Mouse (Mus musculus) hindbrain, embryonic 10.5 days (tissue): ENCODE data around the gene Atp6v1d. TPM values are rescaled to one million over a fixed set of nuclear protein-coding genes. Genes with fewer than 3 reads are reported as not detected.
A peak's percentile ranks its signal among the peaks of the same experiment; 100 is the strongest.

Source experiments
- DNase-seq: peaks from one replicate; pipeline ENCODE4 v3.0.0-alpha.2; 2017; ENCODE audit warnings: low spot score
- H3K27ac ChIP-seq: fragments of 300-500 bp; sonication (generic); 2 replicates; pipeline ENCODE4 v1.5.1; 2016; ENCODE audit warnings: mild to moderate bottlenecking, moderate library complexity
- H3K27me3 ChIP-seq: fragments of 300-500 bp; sonication (generic); 2 replicates; pipeline ENCODE4 v1.6.1; 2016; ENCODE audit warnings: mild to moderate bottlenecking; ENCODE audit not compliant: poor library complexity, insufficient read depth, severe bottlenecking
- H3K36me3 ChIP-seq: fragments of 300-500 bp; sonication (generic); 2 replicates; pipeline ENCODE4 v1.6.1; 2016; ENCODE audit warnings: mild to moderate bottlenecking, moderate library complexity
- H3K4me1 ChIP-seq: fragments of 300-500 bp; sonication (generic); replicated peaks from 2 replicates; pipeline ENCODE4 v1.6.1; 2016; ENCODE audit warnings: mild to moderate bottlenecking
- H3K4me3 ChIP-seq: fragments of 300-500 bp; sonication (generic); 2 replicates; pipeline ENCODE4 v1.5.1; 2016; ENCODE audit warnings: mild to moderate bottlenecking, moderate library complexity
- H3K9me3 ChIP-seq: fragments of 300-500 bp; sonication (generic); 2 replicates; pipeline ENCODE4 v1.6.1; 2016; ENCODE audit warnings: mild to moderate bottlenecking, moderate library complexity
- WGBS: fragments of 180-500 bp; shearing (Covaris S2); methylation state at CpG from one replicate; pipeline ENCODE4 v1.1.7; 2016; 5-methylcytosine and 5-hydroxymethylcytosine counted together
- polyA plus RNA-seq: library from polyadenylated mRNA; unstranded; fragments of >200 nt; fragmentation: Nextera tagmentation; extraction: Ambion mirVana; gene quantifications from 2 replicates; pipeline ENCODE4 v1.2.1, GENCODE M21; 2016

Gene Atp6v1d
- polyA plus RNA-seq, 1 experiment from 2014 or later: 82.0 TPM

DNA sequence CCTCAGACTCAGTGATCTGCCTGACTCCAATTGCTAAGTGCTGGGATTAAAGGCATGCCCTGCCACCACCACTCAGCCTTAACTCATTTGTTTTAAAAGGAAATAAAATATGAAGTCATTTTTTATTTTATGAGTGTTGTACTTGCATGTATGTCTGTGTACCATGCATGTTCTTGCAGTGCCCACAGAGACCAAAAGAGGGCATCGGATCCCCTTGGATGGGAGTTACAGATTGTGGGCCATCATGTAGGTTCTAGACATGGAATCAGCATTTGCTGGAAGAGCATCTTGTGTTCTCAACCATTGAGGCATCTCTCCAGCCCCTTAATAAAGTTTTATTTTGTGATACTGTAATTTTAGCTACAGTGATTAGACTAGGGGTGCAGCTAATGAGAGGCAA is 4.0 kb upstream of the Atp6v1d start:
- DNase-seq: no peak
- no peak overlapping the region for H3K4me3 ChIP-seq
- H3K36me3 ChIP-seq: peaks cover 57% of the 10 kb centered on the region
- H3K27me3 ChIP-seq: no peaks in the 10 kb centered on the region
- WGBS: 89% methylated on average over 1 of the region's 1 CpGs
- H3K4me1 ChIP-seq: peaks cover 18% of the 10 kb centered on the region
- no peaks in the 10 kb centered on the region for H3K9me3 ChIP-seq
- H3K27ac ChIP-seq: no peak overlapping the region

GRCm38 (mm10) chr12:78862254-78862730 is 854 bp upstream of the Atp6v1d start:
- Histone ChIP-seq H3K4me1 (peaks cover 30% of the 10 kb centered on the region), H3K27me3 (no peaks in the 10 kb centered on the region), H3K4me3 (peak overlapping the region; percentile 86), H3K9me3 (no peaks in the 10 kb centered on the region), H3K36me3 (peaks cover 26% of the 10 kb centered on the region), H3K27ac (peak overlapping the region; percentile 94)
- DNase-seq: no peak
- WGBS: under 1% methylated on average over 22 of the region's 22 CpGs

DNA sequence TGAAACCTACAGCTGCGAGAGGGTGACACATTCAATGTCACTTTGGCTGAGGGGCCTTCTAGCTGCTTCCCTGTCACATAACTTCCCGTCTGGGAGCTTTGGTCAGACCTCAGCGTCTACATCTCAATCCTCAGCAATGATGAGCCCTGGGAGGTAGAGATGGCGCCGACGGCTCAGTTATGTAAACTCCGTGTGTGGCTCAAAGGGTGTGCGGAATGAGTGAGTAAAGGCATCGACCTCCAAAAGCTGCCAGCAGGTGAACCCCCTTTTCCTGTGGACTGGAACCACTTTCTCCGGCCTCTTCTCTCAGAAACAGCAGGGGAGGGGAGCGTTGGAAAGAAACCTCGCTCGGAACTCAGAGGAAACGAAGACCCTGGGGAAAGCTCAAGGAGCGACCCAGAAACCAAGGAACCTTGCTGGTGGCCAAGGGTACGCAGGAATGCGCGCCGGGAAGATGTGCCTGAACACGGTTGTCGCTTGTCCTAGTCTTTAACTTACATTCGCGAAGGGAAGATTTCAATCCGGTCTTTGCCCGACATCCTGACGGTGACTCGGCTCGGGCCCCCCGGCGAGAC is 430 bp downstream of the Atp6v1d start:
- Histone ChIP-seq H3K4me3 (peak overlapping the region; percentile 86), H3K4me1 (peaks cover 30% of the 10 kb centered on the region), H3K9me3 (no peaks in the 10 kb centered on the region), H3K27ac (peak overlapping the region; percentile 94), H3K27me3 (no peaks in the 10 kb centered on the region), H3K36me3 (peaks cover 24% of the 10 kb centered on the region)
- no peak for DNase-seq
- WGBS: 1% methylated on average over 30 of the region's 30 CpGs

- peaks cover 75% of the 10 kb centered on the region for H3K36me3 ChIP-seq
- no peaks in the 10 kb centered on the region for H3K9me3 ChIP-seq
Measured at GRCm38 (mm10) chr12:78848246-78848645, 13.2 kb downstream of the Atp6v1d start.

GRCm38 (mm10) chr12:78842429-78842828 is 19.0 kb downstream of the Atp6v1d start:
- Histone ChIP-seq H3K27me3 (no peaks in the 10 kb centered on the region), H3K36me3 (peaks cover 94% of the 10 kb centered on the region), H3K4me3 (no peak overlapping the region), H3K4me1 (no peaks in the 10 kb centered on the region), H3K27ac (no peak overlapping the region), H3K9me3 (no peaks in the 10 kb centered on the region)
- no peak for DNase-seq
- WGBS: 91% methylated on average over 1 of the region's 1 CpGs

More at GRCm38 (mm10) chr12:78848246-78848645, 13.2 kb downstream of the Atp6v1d start:
- Histone ChIP-seq H3K27me3 (no peaks in the 10 kb centered on the region), H3K4me3 (no peak overlapping the region), H3K4me1 (no peaks in the 10 kb centered on the region), H3K27ac (no peak overlapping the region)
- DNase-seq: no peak
- 89% methylated on average over 4 of the region's 4 CpGs for WGBS

DNA sequence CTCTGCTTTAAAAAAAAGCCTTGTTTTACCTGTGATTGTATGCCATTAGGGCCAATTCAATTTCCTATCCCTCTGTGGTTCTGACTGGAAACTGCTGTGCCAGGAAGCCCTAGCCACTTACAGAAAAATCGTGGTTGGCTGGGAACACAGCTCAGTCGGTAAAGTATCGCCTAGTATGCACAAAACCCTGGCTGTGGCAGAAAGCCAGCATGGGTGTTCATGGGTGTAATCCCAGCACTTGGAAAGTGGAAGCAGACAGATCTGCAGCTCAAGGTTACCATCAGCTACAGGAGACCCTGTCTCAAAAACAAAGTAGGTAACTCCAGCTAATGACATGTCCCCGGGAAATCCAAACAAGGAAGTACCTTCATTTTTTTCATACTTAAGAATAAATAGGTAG is 21.5 kb downstream of the Atp6v1d start:
- no peaks in the 10 kb centered on the region for H3K4me1 ChIP-seq
- peaks cover 93% of the 10 kb centered on the region for H3K36me3 ChIP-seq
- H3K9me3 ChIP-seq: no peaks in the 10 kb centered on the region
- no peak overlapping the region for H3K27ac ChIP-seq
- 91% methylated on average over 4 of the region's 4 CpGs for WGBS
- no peak for DNase-seq
- H3K4me3 ChIP-seq: no peak overlapping the region
- H3K27me3 ChIP-seq: no peaks in the 10 kb centered on the region

DNA sequence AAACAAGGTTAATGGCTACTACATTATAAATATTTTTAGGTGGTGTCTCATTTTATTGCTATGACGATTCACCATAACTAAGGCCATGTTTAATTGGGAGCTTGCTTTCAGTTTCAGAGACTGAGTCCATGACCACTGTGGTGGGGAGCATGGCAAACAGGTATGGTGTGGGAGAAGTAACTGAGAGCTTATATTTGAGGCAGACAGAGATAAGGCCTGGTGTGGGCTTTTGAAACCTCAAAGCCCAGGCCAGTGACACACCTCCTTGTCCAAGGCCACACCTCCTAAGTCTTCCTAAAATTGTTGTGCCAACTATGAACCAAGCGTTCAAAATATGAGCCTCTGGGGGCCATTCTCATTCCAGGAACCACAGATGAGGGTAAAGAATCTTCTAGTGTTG is 26.9 kb downstream of the Atp6v1d start:
- WGBS: 92% methylated on average over 2 of the region's 2 CpGs
- no peaks in the 10 kb centered on the region for H3K9me3 ChIP-seq

DNA sequence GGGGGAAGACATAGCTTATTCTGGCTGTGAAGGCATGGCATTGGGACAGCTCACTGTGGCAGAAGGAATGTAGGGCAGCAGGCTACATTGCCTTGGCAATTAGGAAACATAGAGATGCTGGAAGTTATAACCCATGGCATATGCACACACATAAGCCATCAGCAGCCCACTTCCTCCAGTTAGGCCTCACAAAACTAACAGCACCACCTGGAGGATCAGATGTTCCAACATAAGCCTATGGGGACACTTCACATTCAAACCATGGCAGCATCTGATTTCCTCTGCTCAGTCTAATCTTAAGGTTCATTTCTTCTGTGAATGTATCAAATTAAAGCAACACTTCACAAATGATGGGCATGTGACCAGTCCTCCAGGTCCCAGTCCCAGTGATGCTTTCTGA is 47.0 kb downstream of the Atp6v1d start:
- no peak overlapping the region for H3K27ac ChIP-seq
- no peak overlapping the region for H3K4me3 ChIP-seq
- DNase-seq: no peak
- H3K4me1 ChIP-seq: no peaks in the 10 kb centered on the region
- H3K9me3 ChIP-seq: no peaks in the 10 kb centered on the region
- no peaks in the 10 kb centered on the region for H3K27me3 ChIP-seq
- peaks cover 19% of the 10 kb centered on the region for H3K36me3 ChIP-seq

More for the DNA sequence above, 26.9 kb downstream of the Atp6v1d start:
- no peak for DNase-seq
- no peak overlapping the region for H3K4me3 ChIP-seq
- H3K27me3 ChIP-seq: no peaks in the 10 kb centered on the region
- H3K4me1 ChIP-seq: no peaks in the 10 kb centered on the region
- H3K27ac ChIP-seq: no peak overlapping the region
- peaks cover 75% of the 10 kb centered on the region for H3K36me3 ChIP-seq

GRCm38 (mm10) chr12:78801836-78802235 is 59.6 kb downstream of the Atp6v1d start:
- H3K4me1 ChIP-seq: no peaks in the 10 kb centered on the region
- DNase-seq: no peak
- no peaks in the 10 kb centered on the region for H3K27me3 ChIP-seq
- H3K9me3 ChIP-seq: no peaks in the 10 kb centered on the region
- H3K36me3 ChIP-seq: peaks cover 21% of the 10 kb centered on the region
- no peak overlapping the region for H3K27ac ChIP-seq
- no peak overlapping the region for H3K4me3 ChIP-seq

DNA sequence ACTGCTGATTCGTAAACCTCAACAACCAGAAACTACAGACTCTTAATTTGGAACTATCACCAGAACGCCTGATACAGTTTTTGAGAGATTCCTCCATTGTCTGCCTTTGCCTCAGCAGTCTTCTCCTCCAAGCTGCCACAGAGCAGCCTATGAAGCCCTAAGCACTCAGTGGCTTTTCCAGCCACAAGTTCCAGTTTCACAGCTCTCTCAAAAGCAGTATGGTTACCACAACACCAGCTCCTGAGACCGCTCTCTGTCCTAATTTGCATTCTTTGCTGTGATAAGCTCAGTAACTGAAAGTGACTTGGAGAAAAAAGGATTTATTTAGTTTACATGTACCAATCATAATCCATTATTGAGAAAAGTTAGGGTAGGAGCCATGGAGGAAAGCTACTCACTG is 61.4 kb downstream of the Atp6v1d start:
- Histone ChIP-seq H3K27me3 (no peaks in the 10 kb centered on the region), H3K27ac (no peak overlapping the region), H3K4me3 (no peak overlapping the region), H3K36me3 (peaks cover 21% of the 10 kb centered on the region), H3K4me1 (no peaks in the 10 kb centered on the region), H3K9me3 (no peaks in the 10 kb centered on the region)
- WGBS: 89% methylated on average over 3 of the region's 3 CpGs
- no peak for DNase-seq

- H3K9me3 ChIP-seq: no peaks in the 10 kb centered on the region
- peaks cover 21% of the 10 kb centered on the region for H3K36me3 ChIP-seq
- DNase-seq: no peak
- WGBS: 21% methylated on average over 1 of the region's 1 CpGs
- H3K27me3 ChIP-seq: no peaks in the 10 kb centered on the region
- H3K4me1 ChIP-seq: peaks cover 9% of the 10 kb centered on the region; the same call in 1 of the 2 replicates
- H3K27ac ChIP-seq: no peak overlapping the region
- no peak overlapping the region for H3K4me3 ChIP-seq
Measured at GRCm38 (mm10) chr12:78794236-78794635, 67.2 kb downstream of the Atp6v1d start.

- Histone ChIP-seq H3K36me3 (no peaks in the 10 kb centered on the region), H3K9me3 (no peaks in the 10 kb centered on the region), H3K4me3 (no peak overlapping the region), H3K27me3 (no peaks in the 10 kb centered on the region), H3K27ac (no peak overlapping the region), H3K4me1 (peaks cover 9% of the 10 kb centered on the region; the same call in 1 of the 2 replicates)
- no peak for DNase-seq
- 88% methylated on average over 2 of the region's 2 CpGs for WGBS
Measured at GRCm38 (mm10) chr12:78790791-78791190, 70.6 kb downstream of the Atp6v1d start.
